Mouse (Mus musculus) urinary bladder, postnatal 4 days (tissue): Measurements from ENCODE around the gene Prkcz.

Source experiments
- DNase-seq, 2 experiments: peaks; one replicate each; pipeline ENCODE4 v3.0.0; 2021 to 2022; ENCODE audit warnings: low spot score in 2 of 2

The Prkcz gene

DNA sequence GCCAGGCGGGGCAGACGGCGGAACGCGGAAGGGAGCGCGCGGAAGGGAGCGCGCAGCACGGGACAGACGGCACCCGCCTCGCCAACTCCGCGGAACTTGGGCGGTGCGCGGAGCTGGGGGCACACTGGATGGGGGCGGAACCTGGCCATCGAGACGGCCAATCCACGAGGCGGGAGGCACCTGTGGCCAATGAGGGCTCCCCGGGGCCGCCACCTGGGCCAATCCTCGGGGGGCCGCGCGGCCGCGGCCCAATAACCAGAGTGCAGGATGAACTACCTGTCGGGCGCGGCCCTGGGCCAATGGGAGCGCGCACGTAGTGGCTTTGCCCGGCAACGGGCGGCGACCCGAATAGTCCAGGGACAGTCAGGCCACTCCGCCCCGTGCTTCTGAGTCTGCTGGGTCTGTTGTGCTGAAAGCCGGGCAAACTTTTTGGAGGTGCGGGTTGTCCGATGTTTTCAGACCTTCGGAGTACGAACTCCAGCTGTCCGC is at the start of gene Prkcz:
TSS of gene Prkcz (minus strand) at position 59 of the 489 bp plus-strand sequence.
- peak; percentile 73 to 82 for DNase-seq

DNA sequence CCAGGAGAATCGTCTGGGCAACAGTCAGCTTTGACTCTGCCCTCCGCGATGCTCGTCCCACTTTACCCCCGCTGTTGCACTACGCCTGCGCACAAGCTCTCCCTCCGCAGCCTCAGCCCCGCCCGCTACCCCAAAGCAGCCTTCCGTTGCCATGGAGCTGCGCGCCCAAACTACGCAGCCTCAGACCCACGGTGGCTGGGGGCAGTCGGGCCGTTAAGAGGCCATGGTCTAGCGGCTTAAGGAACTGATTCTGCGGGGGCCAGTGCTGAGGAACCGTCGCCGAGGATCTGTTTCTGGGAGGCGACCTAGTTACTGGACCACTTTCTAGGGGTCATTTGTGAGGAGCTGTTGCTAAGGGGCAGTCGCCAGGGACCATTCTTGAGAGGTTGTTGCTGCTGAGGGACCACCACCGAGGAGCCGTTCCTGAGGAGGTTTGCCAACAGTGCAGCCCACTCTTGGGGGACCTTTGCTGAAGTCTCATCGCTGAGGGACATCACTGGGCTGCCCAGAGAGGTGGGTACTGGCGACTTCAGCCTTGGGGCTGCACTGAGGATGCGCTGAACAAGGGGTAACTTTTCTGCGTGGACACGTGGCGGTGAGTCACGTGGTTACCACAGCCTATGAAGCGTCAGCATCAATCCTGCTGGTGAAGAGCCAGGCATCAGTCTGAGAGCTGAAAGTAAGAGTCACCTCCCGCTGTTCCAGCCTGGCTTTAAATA is 48.1 kb upstream of the Prkcz start, which contains the start of gene Cfap74:
TSS of gene Cfap74 (plus strand) at position 133 of the 719 bp plus-strand sequence.
- peak; percentile 58 to 79 for DNase-seq

DNA sequence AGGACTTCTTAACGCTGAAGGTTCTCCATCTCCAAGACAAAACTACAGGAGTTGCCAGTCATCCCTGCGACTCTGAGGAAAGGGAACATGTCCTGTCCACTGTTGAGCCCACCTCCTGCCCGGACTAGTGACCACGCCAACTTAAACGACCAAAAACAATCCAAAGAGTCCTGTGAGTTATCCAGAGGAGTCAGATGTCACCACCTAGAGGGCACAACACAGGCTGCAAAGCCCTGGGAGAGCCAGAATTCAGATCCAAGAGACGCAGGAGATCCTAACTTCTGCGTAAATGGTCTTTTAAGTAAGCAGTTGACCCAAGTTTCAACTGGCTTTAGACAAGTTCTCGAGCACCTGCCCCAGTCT is 47.5 kb upstream of the Prkcz start:
- DNase-seq = no peak

DNA sequence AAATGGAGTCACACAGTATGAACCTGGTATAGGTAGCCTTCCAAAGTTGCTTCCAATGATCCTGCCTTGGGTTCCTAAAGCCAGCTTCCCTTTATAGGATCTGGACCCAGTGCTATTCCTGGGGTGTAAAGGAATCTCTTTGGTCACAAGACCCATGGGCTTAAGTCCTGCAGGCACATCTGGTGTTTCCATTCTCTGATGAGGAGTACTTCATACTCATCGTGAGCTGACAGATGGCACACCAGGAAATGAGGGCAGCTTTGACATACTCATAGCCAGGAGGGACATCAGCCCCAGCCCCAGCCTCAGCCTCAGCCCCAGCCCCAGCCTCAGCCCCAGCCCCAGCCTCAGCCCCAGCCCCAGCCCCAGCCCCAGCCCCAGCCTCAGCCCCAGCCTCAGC is 41.3 kb upstream of the Prkcz start:
- DNase-seq = no peak

DNA sequence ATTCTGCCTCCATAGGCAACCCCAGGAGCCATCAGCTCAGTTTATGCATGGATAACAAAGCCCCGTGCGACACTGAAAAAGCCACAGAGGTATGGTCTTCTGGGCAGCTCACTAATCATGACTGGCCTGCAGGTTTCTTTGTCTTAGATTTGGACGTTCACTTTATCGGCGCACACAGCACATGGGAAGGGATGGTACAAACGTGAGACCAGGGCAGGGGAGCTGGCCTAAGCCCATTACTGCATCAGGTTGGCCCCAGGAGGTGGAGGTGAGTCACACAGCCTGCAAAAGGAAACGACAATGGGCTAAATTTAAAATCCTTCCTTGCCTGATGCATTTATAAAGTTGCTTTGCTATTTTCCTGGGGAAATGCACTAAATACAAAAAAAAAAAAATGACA is 40.0 kb upstream of the Prkcz start:
- no peak for DNase-seq

DNA sequence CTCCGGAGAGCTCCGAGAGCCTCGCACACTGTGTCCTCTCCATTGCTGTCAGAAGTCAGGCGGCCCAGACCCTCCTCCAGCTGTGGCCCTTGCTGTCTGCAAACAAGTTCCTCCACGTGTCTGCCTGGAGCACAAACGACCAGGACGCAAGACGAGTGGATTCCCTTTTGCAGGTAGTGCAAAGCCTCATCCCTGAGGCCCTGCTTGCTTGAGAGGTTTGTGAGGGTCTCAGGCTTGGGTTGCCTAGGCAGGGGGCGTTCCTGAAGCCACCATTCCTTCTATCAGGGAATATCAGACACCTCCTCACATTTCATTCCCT is 37.0 kb upstream of the Prkcz start:
- no peak for DNase-seq

DNA sequence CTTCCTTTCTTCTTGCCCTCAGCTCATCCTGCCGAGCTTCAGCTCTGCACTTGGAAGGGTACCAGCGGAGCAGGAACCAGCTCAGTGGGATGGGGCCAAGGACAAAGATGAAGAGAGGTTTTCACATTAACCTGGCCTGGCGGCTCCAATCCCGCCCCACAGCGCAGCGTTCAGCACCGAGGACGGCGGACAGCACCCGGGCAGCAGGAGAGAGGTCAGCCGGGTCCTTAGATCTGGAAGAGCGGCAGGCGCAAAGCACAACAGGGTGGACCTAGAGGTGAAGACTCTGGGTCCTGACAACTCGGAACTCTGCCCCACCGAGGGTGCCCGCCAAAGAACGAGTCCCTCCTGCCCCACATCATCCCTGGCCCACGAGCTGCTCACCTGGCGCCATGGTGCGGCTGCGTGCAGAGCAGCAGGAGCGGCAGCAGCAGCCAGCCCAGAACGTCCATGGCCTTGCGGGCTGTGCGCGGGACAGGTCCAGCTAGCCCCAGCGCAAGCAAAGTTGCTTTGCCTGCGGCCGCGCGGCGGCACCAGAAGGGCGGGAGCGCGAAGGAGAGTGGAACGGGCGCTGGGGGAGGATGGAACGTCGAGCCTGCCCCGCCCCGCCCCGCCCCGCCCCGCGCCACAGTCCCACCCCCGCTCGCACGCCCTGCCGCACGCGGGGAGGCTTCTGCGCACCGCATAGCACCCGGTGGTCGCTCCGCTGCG is 36.5 kb upstream of the Prkcz start, which contains the start of gene Gabrd:
TSS of gene Gabrd (minus strand) at position 602 of the 711 bp plus-strand sequence.
- DNase-seq = peak; percentile 34 to 72

DNA sequence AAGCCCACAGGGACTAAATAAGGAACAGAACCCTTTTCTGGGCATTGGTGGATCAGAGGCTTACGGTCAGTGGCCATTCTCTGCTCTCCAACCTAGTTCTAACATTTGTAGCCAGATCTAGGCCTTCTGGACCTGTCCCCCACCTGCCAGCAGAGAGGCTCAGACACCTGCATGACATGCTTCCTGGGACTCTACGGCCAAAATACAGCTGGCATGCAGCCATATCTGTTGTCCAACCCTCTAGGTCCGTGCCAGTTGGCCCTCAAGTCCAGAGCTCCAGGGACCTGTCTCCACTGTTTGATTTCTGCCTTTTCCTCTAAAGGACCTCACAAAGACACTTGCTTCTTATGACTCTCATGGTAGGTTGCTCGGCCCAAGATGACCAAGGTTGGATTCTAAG is 35.6 kb upstream of the Prkcz start:
- DNase-seq = no peak

DNA sequence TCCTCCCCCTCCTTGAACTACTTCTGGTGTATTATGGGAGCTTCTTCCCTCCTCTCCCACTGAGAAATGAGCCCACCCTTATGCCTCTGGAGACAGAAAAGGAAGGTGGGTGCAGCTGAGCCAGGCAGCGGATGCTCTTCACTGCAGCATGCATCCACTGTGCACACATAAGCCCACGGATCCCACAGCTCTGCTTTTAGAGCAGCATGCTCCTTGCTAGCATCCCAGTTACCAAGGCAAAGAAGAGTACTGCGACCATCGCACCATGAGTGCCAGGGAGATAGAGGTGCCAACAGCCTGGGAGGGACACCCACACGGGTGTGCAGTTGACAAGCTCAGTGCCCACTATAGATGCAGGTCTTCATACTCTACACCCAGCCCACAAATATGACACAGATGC is 34.3 kb upstream of the Prkcz start:
- DNase-seq = no peak

DNA sequence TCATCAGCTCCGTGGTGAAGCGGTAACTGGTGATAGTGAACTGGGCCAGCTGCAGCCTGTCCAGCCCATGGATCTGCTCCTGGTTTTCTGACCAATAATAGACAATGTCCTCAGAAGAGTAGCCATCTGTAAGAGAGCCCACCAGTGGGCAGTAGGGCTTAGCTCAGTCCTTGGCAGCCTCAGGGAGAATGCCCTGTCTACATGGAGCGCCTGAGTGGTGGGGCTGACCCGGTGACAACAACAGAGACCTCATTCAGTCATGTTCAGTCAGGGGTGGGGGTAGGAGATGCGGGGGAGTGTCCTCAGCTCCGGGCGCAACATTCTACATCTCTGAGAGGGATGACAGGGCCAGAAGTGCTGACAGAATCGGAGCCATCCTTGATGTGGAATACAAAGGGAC is 26.0 kb upstream of the Prkcz start:
- DNase-seq = no peak

DNA sequence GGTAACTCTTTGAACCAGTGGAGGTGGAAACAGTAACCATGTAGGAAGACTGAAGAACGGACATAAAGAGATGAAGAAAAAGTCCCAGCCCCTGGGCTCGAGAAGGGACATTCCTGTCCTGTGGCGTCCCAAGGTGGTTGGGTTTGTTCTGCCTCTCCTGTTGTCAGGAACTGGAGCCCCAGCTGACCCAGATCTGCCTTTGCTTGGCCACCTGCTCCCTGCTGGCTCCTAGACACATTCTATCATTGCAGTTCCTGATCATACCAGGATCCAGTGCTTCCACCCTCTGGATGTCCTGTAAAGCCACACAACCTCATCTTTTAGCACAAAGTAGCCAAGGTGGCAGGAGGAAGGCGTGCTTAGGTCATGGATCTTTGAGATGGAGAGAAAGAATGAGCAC is 22.2 kb upstream of the Prkcz start:
- no peak for DNase-seq

DNA sequence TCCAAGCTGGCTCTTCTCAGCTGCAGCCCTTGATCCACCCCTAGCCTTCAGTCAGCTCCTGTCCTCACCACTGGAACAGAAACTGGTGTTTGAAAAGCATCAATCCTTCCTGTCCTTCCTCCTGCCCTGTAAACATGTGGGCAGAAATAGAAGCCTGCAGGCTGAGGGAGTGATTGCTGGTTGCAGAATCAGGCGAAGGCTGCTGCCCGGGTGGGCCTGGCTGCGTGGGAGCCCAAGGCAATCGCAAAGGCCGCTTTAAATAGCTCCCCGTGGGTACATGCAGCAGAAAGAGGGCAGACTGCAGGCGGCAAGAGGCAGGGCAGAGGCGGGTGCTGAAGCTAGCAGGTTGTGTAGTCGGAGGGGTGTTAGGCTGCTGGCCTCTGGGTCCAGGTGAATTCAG is 21.6 kb upstream of the Prkcz start:
- DNase-seq = no peak

DNA sequence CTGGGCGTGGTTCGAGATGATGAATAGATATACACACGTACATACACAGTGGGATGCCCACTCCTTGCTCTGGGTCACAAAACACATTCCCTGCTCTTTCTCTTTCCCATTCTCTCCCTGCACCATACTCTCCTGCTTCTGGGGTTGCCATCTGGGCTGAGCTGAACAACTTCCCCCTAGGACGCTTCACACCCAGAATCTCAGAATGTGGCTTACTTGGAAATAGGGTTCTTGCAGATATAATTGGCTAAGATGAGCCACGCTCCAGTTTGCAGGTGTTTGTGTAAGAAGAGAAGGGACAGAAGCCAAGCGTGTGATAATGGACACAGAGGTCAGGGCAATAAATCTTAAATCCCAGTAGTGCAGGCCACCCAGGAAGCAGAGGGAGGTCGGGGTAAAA is 20.8 kb upstream of the Prkcz start:
- DNase-seq = no peak

DNA sequence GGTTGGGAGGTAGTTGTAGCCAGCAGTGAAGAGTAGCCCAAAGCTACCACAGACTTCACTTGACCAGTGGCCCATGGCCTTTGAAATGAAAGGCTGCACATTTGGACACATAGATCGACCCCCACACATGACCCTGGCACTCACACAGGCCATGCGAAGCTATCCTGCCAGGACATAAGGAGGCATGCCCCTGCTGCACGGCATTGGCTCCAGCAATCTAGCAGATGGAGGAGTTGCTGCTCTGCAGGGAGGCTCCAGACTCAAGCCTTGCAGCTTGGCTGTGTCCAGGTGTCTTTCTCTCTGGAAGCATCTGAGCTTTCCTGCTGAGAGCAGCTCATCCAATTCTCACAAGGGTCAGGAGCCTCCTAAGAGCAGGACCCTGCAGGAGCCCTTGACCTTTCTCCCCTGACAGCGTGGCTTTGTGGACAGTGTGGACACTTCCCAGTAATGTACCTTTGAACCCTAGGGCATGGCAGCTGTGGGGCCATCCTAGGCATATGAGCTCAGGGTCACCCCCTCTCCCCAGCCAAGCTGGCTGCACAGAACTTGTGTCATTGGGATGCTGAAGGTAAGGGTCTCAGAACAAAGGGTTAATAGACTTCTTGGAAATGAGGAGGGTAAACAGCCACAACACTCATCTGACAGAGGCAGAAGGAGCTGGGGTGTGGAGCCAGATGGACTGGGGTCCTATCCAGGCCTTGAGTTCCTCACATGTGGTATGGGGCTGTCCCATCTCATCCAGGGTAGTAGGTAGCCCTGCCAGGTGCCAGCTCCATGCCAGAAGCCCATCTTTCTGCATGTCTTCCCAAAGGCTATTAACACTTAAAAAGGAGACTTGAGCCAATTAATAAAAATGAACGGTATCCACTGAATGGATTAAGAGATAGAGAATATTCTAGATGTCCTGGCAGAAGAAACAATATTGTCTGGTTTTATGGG is 10.9 kb upstream of the Prkcz start:
- no peak for DNase-seq

DNA sequence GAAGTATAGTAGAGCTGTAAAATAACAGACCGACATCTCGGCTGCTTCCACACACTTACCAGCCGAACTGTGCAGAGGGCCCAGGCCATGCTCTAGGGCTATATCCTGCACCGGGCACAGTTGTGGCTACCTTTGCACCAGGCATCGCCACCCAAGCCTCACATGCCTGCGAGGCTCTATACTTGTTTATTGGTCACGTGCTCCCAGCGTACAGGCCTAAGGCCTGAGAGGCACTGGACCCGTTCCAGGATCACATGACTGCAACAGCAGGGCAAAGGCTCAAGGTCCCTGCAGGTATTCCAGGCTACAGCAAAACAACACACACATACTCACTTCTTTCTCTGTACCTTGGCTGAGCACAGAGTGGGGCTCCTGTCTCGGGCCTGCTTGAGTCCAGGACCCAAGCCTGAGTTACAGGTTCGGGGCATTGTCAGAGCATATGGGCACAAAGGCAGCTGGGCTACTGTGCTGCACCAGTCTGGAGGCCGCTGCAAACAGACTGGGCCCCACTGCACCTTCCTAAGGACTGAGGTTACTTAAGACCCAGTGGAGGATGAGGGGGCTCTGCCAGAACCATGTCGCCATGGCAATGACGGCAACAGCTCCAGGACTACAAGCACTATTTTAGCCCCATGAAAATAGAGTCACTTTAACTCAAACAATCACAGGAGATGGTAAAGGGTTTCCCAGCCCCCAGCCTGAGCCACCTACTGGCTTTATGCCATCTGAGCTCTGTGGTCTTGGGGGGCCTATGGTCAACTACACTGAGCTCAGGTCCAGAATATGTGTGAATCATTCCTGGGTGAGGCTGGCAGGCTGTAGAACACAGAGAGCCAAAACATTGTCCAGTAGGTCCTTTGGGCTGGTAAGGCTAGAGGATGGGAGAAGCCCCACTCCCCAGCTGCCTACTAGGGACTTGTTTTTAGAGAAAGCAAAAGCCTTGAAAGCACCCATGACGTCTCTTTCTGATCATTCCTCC is 9.9 kb upstream of the Prkcz start:
- no peak for DNase-seq

DNA sequence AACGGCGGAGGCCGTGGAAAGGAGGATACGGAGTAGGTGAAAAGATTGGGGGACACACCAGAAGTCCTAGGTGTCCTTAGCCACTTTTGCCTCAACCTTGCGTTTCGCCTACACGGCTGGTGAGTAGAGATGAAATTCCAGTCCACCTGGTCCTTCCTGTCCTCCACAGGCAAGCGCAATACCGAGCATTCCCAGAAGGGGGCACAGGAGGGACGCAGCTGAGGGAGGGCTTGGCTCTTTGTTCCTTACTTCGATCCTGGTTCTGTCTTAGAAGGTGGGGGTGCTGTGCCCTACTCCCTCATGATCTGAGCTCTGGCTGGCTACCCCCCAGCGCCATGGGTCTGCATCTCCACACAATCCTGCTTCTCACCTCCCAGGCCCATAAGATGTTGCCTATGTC is 7.5 kb upstream of the Prkcz start:
- peak; percentile 58 to 85 for DNase-seq

DNA sequence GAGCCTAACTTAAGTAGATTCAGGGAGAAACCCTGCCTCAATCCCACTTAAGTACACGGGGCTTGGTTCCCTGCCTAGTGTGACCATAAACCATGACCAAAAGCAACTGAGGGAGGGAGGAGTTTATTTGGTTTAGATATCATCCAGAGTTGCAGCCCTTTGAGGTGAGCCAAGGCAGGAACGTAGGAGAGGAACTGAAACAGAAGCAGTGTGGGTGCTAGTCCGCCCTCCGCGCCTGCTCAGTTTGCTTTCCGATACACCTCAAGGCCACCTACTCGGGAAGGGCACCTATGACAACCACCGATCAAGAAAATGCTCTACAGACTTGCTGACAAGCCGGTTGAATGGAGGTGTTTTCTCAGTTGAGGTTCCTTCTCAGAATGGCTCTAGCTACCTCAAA is 6.6 kb upstream of the Prkcz start:
- DNase-seq = no peak

DNA sequence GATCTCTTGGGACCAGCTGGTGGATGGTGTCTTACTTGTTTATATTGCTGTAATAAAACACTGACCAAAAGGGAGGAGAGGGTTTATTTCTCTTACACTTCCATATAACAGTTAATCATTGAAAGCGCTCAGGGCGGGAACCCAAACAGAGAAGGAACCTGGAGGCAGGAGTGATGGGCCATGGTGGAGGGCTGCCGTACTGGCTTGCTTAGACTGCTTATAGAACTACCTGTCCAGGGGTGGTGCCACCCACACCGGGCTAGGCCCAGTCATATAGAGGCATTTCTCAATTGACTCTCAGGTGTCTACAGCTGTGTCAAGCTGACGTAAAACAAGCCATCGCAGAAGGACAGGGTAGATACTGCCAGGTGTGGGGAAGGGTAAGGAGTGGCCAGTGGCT is 5.6 kb upstream of the Prkcz start:
- DNase-seq = no peak

DNA sequence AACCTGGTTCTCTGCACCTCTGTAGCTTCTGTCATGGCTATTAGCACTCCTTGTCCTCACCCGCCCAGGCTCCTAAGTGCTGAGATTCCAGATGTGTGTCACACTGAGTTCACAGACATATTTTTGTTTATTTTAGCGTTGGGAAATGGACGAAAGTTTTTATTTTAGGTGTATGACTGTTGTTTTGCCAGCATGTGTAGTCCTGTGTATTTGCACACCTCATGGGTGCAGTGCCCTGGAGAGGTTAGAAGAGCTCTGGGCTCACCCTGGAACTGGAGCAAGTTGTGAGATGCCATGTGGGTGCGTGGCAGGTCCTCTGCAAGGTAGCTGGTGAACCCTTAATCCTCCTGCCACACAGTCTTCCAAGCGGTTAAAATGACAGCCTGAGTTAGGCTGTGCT is 1.3 kb upstream of the Prkcz start:
- no peak for DNase-seq

DNA sequence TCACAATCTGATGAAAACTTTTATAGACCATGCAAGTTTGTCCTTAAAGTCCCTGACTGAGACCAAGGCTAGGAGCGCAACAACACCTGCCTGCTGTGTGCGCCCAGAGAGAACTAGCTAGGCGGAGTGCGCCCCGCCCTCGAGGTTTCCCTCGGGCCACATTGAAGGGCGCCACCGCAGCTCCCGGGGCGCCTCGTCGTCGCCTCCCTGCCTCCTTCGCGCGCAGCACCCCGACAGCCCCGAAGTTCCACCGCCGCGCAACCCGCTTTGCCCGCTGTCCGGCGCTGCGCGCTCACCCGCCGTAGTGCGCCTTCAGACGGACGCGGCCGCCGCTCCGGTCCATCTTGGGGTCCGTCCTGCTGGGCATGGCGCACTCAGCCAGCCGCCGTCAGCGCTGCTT is 305 bp downstream of the Prkcz start:
- DNase-seq = no peak
